Mouse (Mus musculus) bone marrow macrophage, adult 2 months (primary cell): ENCODE measurements around the gene Mtmr2. TPM values are rescaled to one million over a fixed set of nuclear protein-coding genes. Genes with fewer than 3 reads are reported as not detected.
"Not testable (repeated sequence)": the region's sequence is repeated elsewhere in the genome, so short reads cannot be mapped to it uniquely, and the experiment has no call there.

ENCODE experiments used
- H3K27ac ChIP-seq: 2 replicates; pipeline ENCODE4 v1.5.1; 2012; ENCODE audit warnings: low read depth, low read length; ENCODE audit not compliant: insufficient read depth
- H3K4me1 ChIP-seq: 2 replicates; pipeline ENCODE4 v1.6.1; 2012; ENCODE audit warnings: low read length; ENCODE audit not compliant: control insufficient read depth, insufficient read depth
- H3K4me3 ChIP-seq: 2 replicates; pipeline ENCODE4 v1.5.1; 2012; ENCODE audit warnings: mild to moderate bottlenecking, low read length, moderate library complexity; ENCODE audit not compliant: insufficient read depth
- CTCF ChIP-seq: IDR thresholded peaks from 2 replicates; pipeline ENCODE4 v1.5.1; 2012; ENCODE audit warnings: low read depth, mild to moderate bottlenecking, low read length, moderate library complexity
- POLR2A ChIP-seq: IDR thresholded peaks from 2 replicates; pipeline ENCODE4 v1.6.1; 2012; ENCODE audit warnings: mild to moderate bottlenecking, low read depth, low read length, borderline replicate concordance
- polyA plus RNA-seq: library from polyadenylated mRNA; stranded (reverse); fragments of >200 nt; gene quantifications from 2 replicates; pipeline ENCODE4 v1.2.4, GENCODE M21; 2012; ENCODE audit not compliant: missing spikeins, insufficient read depth, insufficient read length

Gene Mtmr2
- polyA plus RNA-seq, result 33.6 and 35.9 TPM in 2 replicates

GRCm38 (mm10) chr9:13748404-13748797, at the start of gene Mtmr2:
Gene Mtmr2, plus strand, starts transcription at chr9:13748410.
- Histone ChIP-seq H3K4me3 (peak within 1 kb of the TSS; percentile 92), H3K4me1 (peaks cover 16% of the 10 kb centered on the region), H3K27ac (peak within 1 kb of the TSS; percentile 77)
- TF ChIP-seq CTCF (no peak), POLR2A (no peak)

- no peak overlapping the region for H3K4me3 ChIP-seq
- TF ChIP-seq CTCF (no peak), POLR2A (no peak)
Measured at GRCm38 (mm10) chr9:13699061-13699780, 49.0 kb upstream of the Mtmr2 start.

GRCm38 (mm10) chr9:13699781-13700116, 48.5 kb upstream of the Mtmr2 start:
- TF ChIP-seq POLR2A (no peak), CTCF (no peak)
- Histone ChIP-seq H3K27ac (no peak overlapping the region), H3K4me1 (peaks cover 5% of the 10 kb centered on the region), H3K4me3 (no peak overlapping the region)

More at GRCm38 (mm10) chr9:13699061-13699780, 49.0 kb upstream of the Mtmr2 start:
- peaks cover 5% of the 10 kb centered on the region for H3K4me1 ChIP-seq
- no peak overlapping the region for H3K27ac ChIP-seq

- H3K27ac ChIP-seq, result no peak overlapping the region
- TF ChIP-seq CTCF (no peak), POLR2A (no peak)
- H3K4me1 ChIP-seq, result peaks cover 5% of the 10 kb centered on the region
Measured at GRCm38 (mm10) chr9:13701773-13702172, 46.4 kb upstream of the Mtmr2 start.

GRCm38 (mm10) chr9:13703100-13703499, 45.1 kb upstream of the Mtmr2 start:
- Histone ChIP-seq H3K4me1 (peaks cover 5% of the 10 kb centered on the region), H3K27ac (no peak overlapping the region), H3K4me3 (no peak overlapping the region)
- TF ChIP-seq POLR2A, result no peak
- no peak for TF ChIP-seq CTCF

More at GRCm38 (mm10) chr9:13701773-13702172, 46.4 kb upstream of the Mtmr2 start:
- H3K4me3 ChIP-seq, result no peak overlapping the region

GRCm38 (mm10) chr9:13704917-13705316, 43.3 kb upstream of the Mtmr2 start:
- Histone ChIP-seq H3K4me3 (no peak overlapping the region), H3K27ac (no peak overlapping the region), H3K4me1 (peaks cover 5% of the 10 kb centered on the region)
- TF ChIP-seq POLR2A, result no peak
- no peak for TF ChIP-seq CTCF

- TF ChIP-seq CTCF (no peak), POLR2A (no peak)
- no peak overlapping the region for H3K4me3 ChIP-seq
Measured at GRCm38 (mm10) chr9:13707066-13707555, 41.1 kb upstream of the Mtmr2 start.

GRCm38 (mm10) chr9:13709436-13709835, 38.8 kb upstream of the Mtmr2 start:
- H3K4me3 ChIP-seq, result no peak overlapping the region
- no peak overlapping the region for H3K27ac ChIP-seq
- H3K4me1 ChIP-seq, result no peaks in the 10 kb centered on the region
- no peak for TF ChIP-seq CTCF
- no peak for TF ChIP-seq POLR2A

More at GRCm38 (mm10) chr9:13707066-13707555, 41.1 kb upstream of the Mtmr2 start:
- peaks cover 5% of the 10 kb centered on the region for H3K4me1 ChIP-seq
- no peak overlapping the region for H3K27ac ChIP-seq

GRCm38 (mm10) chr9:13715891-13716290, 32.3 kb upstream of the Mtmr2 start:
- H3K27ac ChIP-seq, H3K4me3 ChIP-seq, H3K4me1 ChIP-seq: not testable (repeated sequence)

- no peak overlapping the region for H3K4me3 ChIP-seq
- H3K27ac ChIP-seq, result no peak overlapping the region
- H3K4me1 ChIP-seq, result no peaks in the 10 kb centered on the region
- TF ChIP-seq POLR2A, result no peak
- TF ChIP-seq CTCF, result peak; percentile 62; the same call in 1 of the 2 replicates
Measured at GRCm38 (mm10) chr9:13716316-13717099, 31.7 kb upstream of the Mtmr2 start.
